Mouse (Mus musculus): ENCODE results near the gene Arhgef6.

The Arhgef6 gene

GRCm38 (mm10) chrX:57338371-57339211, at the start of gene Arhgef6:
TSS of gene Arhgef6 (minus strand) at chrX:57338729.
- no peak for DNase-seq (ENCODE audit: low spot score)

GRCm38 (mm10) chrX:57380915-57381314, 42.4 kb upstream of the Arhgef6 start:
- DNase-seq (ENCODE audit: low spot score), result no peak

- DNase-seq (ENCODE audit: low spot score), result no peak
Observed at GRCm38 (mm10) chrX:57378579-57378978, 40.0 kb upstream of the Arhgef6 start.

GRCm38 (mm10) chrX:57377096-57377495, 38.6 kb upstream of the Arhgef6 start:
- DNase-seq (ENCODE audit: low spot score), result no peak

- DNase-seq (ENCODE audit: low spot score), result no peak
Observed at GRCm38 (mm10) chrX:57374029-57374428, 35.5 kb upstream of the Arhgef6 start.

GRCm38 (mm10) chrX:57373543-57373942, 35.0 kb upstream of the Arhgef6 start:
- DNase-seq (ENCODE audit: low spot score), result no peak

GRCm38 (mm10) chrX:57372965-57373364, 34.4 kb upstream of the Arhgef6 start:
- peak; percentile 45 for DNase-seq (ENCODE audit: low spot score)

- no peak for DNase-seq (ENCODE audit: low spot score)
Observed at GRCm38 (mm10) chrX:57364891-57365569, 26.5 kb upstream of the Arhgef6 start.

GRCm38 (mm10) chrX:57359316-57359715, 20.8 kb upstream of the Arhgef6 start:
- DNase-seq (ENCODE audit: low spot score), result no peak

GRCm38 (mm10) chrX:57339220-57339619, 691 bp upstream of the Arhgef6 start:
- DNase-seq (ENCODE audit: low spot score), result no peak

- DNase-seq (ENCODE audit: low spot score), result no peak
Observed at GRCm38 (mm10) chrX:57337582-57337981, 947 bp downstream of the Arhgef6 start.

- no peak for DNase-seq (ENCODE audit: low spot score)
Observed at GRCm38 (mm10) chrX:57336958-57337357, 1.6 kb downstream of the Arhgef6 start.

- no peak for DNase-seq (ENCODE audit: low spot score)
Observed at GRCm38 (mm10) chrX:57335313-57335712, 3.2 kb downstream of the Arhgef6 start.

GRCm38 (mm10) chrX:57327668-57328338, 10.7 kb downstream of the Arhgef6 start:
- no peak for DNase-seq (ENCODE audit: low spot score)

GRCm38 (mm10) chrX:57326487-57327221, 11.9 kb downstream of the Arhgef6 start:
- DNase-seq (ENCODE audit: low spot score), result peak; percentile 36

- peak; percentile 28 for DNase-seq (ENCODE audit: low spot score)
Observed at GRCm38 (mm10) chrX:57325861-57326461, 12.6 kb downstream of the Arhgef6 start.

- DNase-seq (ENCODE audit: low spot score), result peak; percentile 57
Observed at GRCm38 (mm10) chrX:57324891-57325290, 13.6 kb downstream of the Arhgef6 start.

- no peak for DNase-seq (ENCODE audit: low spot score)
Observed at GRCm38 (mm10) chrX:57312066-57312465, 26.5 kb downstream of the Arhgef6 start.

- DNase-seq (ENCODE audit: low spot score), result no peak
Observed at GRCm38 (mm10) chrX:57309993-57310392, 28.5 kb downstream of the Arhgef6 start.

GRCm38 (mm10) chrX:57306747-57307146, 31.8 kb downstream of the Arhgef6 start:
- peak; percentile 19 for DNase-seq (ENCODE audit: low spot score)

- DNase-seq (ENCODE audit: low spot score), result peak; percentile 17
Observed at GRCm38 (mm10) chrX:57304784-57305287, 33.7 kb downstream of the Arhgef6 start.
